Mouse (Mus musculus) heart, embryonic 13.5 days (tissue): ENCODE data around the gene Ms4a14. TPM values are rescaled to one million over a fixed set of nuclear protein-coding genes. Genes with fewer than 3 reads are reported as not detected.
"Not testable (repeated sequence)": the region's sequence is repeated elsewhere in the genome, so short reads cannot be mapped to it uniquely, and the experiment has no call there.

Source experiments
- ATAC-seq: fragments of 200-750 bp; cut with Nextera tagmentation; 2 replicates; pipeline ENCODE4 v1.8.0; 2017; ENCODE audit warnings: moderate TSS enrichment; ENCODE audit not compliant: insufficient number of reproducible peaks, low FRiP score, low TSS enrichment; ENCODE audit errors: extremely low read depth
- H3K27ac ChIP-seq: fragments of 300-500 bp; sonication (generic); replicated peaks from 2 replicates; pipeline ENCODE4 v1.5.1; 2015; ENCODE audit warnings: moderate library complexity, mild to moderate bottlenecking, inconsistent platforms
- H3K27me3 ChIP-seq: fragments of 300-500 bp; sonication (generic); replicated peaks from 2 replicates; pipeline ENCODE4 v1.6.1; 2015; ENCODE audit warnings: mild to moderate bottlenecking, inconsistent platforms
- H3K36me3 ChIP-seq: fragments of 300-500 bp; sonication (generic); 2 replicates; pipeline ENCODE4 v1.6.1; 2015; ENCODE audit warnings: mild to moderate bottlenecking, inconsistent platforms
- H3K4me1 ChIP-seq: fragments of 300-500 bp; sonication (generic); 2 replicates; pipeline ENCODE4 v1.6.1; 2015; ENCODE audit warnings: inconsistent platforms
- H3K4me2 ChIP-seq: fragments of 300-500 bp; sonication (generic); 2 replicates; pipeline ENCODE4 v1.6.1; 2015; ENCODE audit warnings: inconsistent platforms, mild to moderate bottlenecking, moderate library complexity
- H3K4me3 ChIP-seq: fragments of 300-500 bp; sonication (generic); 2 replicates; pipeline ENCODE4 v1.5.1; 2015; ENCODE audit warnings: moderate library complexity, mild to moderate bottlenecking, inconsistent platforms
- H3K9ac ChIP-seq: fragments of 300-500 bp; sonication (generic); 2 replicates; pipeline ENCODE4 v1.6.1; 2015; ENCODE audit warnings: inconsistent platforms, mild to moderate bottlenecking, moderate library complexity
- H3K9me3 ChIP-seq: fragments of 300-500 bp; sonication (generic); 2 replicates; pipeline ENCODE4 v1.6.1; 2016; ENCODE audit warnings: inconsistent platforms
- WGBS: fragments of 180-500 bp; shearing (Covaris S2); methylation state at CpG from one replicate; pipeline ENCODE4 v1.1.7; 2015; ENCODE audit warnings: mixed read lengths; 5-methylcytosine and 5-hydroxymethylcytosine counted together
- polyA plus RNA-seq: library from polyadenylated mRNA; unstranded; fragments of >200 nt; fragmentation: Nextera tagmentation; extraction: Ambion mirVana; gene quantifications from 2 replicates; pipeline ENCODE4 v1.2.1, GENCODE M21; 2015

Gene Ms4a14
- polyA plus RNA-seq, 1 experiment from 2014 or later, result not detected

DNA sequence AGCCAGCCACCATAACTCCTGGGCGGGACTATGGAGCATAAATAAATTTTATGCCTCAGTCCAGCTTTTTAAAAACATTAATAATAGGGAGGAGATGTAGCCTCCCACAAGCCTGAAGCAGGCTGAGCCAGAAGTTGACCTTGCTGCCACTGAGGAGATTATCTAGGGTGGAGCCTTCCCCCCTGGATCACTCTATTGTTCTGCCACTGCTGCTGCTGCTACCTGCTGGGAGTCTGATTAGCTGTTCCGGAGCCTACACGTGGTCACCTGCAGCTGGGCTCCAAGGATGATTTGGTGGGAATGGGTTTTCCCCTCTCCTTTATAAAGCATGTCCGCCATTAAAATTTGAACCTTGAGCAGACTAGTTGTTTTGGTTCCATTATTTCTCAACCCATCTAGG lies 14.7 kb downstream of the Ms4a14 start:
- not testable (repeated sequence) for H3K27ac ChIP-seq, H3K4me2 ChIP-seq, ATAC-seq, H3K4me1 ChIP-seq, H3K4me3 ChIP-seq, H3K27me3 ChIP-seq, H3K9me3 ChIP-seq, H3K36me3 ChIP-seq, H3K9ac ChIP-seq
- WGBS, result 57% methylated on average over 4 of the region's 4 CpGs

DNA sequence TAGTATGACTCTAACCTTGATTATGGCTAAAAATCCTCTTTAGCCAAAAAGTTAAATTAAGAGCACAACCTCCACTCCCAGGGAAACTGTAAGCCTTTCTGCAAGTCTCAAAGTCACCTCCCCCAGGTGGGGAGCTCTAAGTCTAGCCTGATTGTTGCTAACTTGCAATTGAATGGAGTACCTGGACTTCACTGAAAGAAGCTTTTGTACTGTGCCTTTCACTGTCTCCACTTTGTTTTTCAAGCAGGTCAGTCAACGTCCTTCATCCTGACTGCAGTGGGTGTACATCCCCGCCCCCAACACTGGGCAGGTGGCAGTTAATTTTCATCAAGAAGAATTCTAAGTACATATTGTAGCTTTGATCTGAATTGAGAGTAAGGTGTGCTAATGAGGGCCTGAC lies 15.3 kb downstream of the Ms4a14 start:
- Histone ChIP-seq H3K4me2 (no peak overlapping the region), H3K4me1 (no peaks in the 10 kb centered on the region), H3K27me3 (no peaks in the 10 kb centered on the region), H3K9me3 (no peaks in the 10 kb centered on the region), H3K4me3 (no peak overlapping the region), H3K36me3 (no peaks in the 10 kb centered on the region), H3K9ac (no peak overlapping the region), H3K27ac (no peak overlapping the region)
- 56% methylated on average over 2 of the region's 2 CpGs for WGBS
- ATAC-seq, result no peak

DNA sequence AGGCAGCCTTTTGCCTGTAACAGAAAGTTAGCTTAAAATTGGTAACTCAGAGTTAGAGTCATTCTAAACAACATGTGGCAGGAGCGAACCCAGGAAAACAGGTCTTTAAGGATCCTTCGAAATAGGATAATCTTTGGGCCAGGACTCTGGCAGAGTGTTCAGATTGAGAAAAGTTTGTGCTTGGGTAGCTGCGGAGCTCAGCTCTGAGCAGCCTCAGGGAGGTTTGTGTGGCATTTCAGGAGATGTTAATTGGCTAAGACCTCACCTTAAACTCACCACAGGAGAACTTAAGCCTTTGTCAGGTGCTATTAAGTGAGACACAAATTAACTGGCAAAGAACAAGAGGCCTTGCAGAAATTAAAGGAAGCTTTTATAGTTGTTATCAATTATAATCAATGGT lies 20.6 kb downstream of the Ms4a14 start:
- H3K9me3 ChIP-seq, H3K36me3 ChIP-seq, ATAC-seq, H3K27ac ChIP-seq, H3K4me1 ChIP-seq, H3K27me3 ChIP-seq: not testable (repeated sequence)
- WGBS, result 6% methylated on average over 3 of the region's 3 CpGs
- peak overlapping the region; percentile 58 for H3K4me3 ChIP-seq
- peak overlapping the region; percentile 71 for H3K4me2 ChIP-seq
- H3K9ac ChIP-seq, result peak overlapping the region; percentile 69; the same call in 1 of the 2 replicates

DNA sequence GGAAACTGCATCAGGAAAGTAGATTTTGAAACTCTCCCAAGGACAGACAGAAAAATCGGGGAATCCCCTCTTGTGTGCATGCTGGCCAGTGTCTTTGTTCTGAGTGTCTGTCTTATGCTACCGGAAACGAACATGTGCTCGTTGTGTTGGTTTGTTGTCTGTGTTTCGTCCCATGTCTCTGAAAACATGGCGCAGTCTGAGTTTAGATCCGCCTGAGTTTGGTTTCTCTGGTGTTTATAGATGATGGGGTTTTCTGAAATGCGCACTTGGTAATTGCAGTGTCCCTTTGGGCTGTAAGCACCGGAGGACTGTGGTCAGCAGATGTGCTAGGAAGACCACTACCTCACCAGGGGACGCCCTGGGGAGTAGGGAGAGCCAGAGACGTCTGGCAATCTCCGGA lies 21.3 kb downstream of the Ms4a14 start:
- 2% methylated on average over 12 of the region's 12 CpGs for WGBS
- Histone ChIP-seq H3K4me3 (peak overlapping the region; percentile 58), H3K9me3 (no peaks in the 10 kb centered on the region), H3K4me2 (peak overlapping the region; percentile 71), H3K27ac (peak overlapping the region; percentile 29), H3K4me1 (no peaks in the 10 kb centered on the region), H3K9ac (peak overlapping the region; percentile 77), H3K27me3 (no peaks in the 10 kb centered on the region), H3K36me3 (no peaks in the 10 kb centered on the region)
- ATAC-seq, result no peak

DNA sequence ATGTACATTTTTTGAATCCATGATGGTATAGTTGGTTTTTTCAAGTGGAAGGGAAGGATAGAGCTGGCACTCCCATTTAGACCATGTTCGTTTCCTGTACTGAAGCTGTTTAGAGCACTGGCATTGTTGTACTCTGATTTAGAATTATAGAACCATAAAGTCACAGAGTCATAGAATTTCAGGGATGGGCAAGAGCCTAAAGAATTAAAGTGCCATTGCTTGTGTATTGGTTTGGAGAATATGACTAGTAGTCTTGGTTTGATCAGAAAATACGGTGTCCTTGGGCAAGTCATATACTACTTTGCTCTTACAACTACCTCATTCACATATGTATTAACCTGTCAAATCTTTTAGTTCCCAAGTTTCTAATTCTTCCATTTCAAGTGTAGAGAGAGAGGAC lies 30.5 kb downstream of the Ms4a14 start, which contains the start of gene Ms4a5:
TSS of gene Ms4a5 (minus strand) at position 101 of the 400 bp plus-strand sequence.
- no peaks in the 10 kb centered on the region for H3K4me1 ChIP-seq
- 72% methylated on average over 2 of the region's 2 CpGs for WGBS
- no peak for ATAC-seq

DNA sequence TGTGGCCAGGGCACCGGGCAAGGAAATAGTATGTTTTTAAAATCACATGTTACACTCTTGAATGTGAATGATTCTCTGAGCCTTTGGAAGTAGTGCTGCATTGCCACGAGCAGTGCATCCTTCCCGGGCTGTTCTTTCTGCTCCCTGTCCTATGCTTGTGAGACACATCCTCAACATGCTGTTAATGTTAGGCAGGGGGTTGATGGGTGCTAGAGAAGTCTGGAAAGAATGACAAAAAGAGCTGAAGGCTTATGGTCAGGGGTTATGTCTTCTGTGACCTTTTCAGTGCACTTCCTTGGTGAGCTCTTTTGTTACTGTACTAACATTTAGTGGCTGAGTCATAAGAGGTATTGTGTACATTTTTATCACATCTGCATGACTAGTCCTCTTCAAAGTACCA lies 34.0 kb downstream of the Ms4a14 start:
- Histone ChIP-seq H3K27me3 (no peaks in the 10 kb centered on the region), H3K4me1 (no peaks in the 10 kb centered on the region), H3K4me2 (no peak overlapping the region), H3K9ac (no peak overlapping the region), H3K36me3 (no peaks in the 10 kb centered on the region), H3K9me3 (no peaks in the 10 kb centered on the region), H3K27ac (no peak overlapping the region), H3K4me3 (no peak overlapping the region)
- 79% methylated on average over 3 of the region's 3 CpGs for WGBS
- no peak for ATAC-seq

More for the DNA sequence above, 30.5 kb downstream of the Ms4a14 start, which contains the start of gene Ms4a5:
- Histone ChIP-seq H3K27me3 (no peaks in the 10 kb centered on the region), H3K9ac (no peak within 1 kb of the TSS), H3K4me2 (no peak within 1 kb of the TSS), H3K9me3 (no peaks in the 10 kb centered on the region), H3K36me3 (no peaks in the 10 kb centered on the region), H3K27ac (no peak within 1 kb of the TSS), H3K4me3 (no peak within 1 kb of the TSS)

DNA sequence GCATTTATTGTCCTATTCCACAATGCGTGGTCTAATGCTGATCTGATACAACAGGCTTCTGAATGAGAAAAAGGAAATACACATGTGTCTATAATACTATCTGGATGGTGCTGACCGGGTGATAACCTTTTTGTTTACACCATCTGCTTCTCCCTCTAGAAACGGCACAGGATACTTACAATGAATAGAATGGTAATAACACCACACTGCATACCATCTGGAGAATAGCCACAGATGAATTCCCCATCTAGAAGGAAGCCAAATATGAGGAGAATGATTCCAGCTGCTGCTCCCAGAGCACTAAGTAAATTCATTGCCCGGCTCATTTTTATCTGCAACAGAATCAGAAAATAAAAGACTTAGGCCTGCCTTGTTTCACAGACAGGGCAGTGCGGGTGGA lies 37.8 kb downstream of the Ms4a14 start:
- H3K27ac ChIP-seq, result no peak overlapping the region
- no peaks in the 10 kb centered on the region for H3K9me3 ChIP-seq
- H3K9ac ChIP-seq, result no peak overlapping the region
- WGBS, result 58% methylated on average over 5 of the region's 5 CpGs
- H3K4me2 ChIP-seq, result no peak overlapping the region
- no peaks in the 10 kb centered on the region for H3K27me3 ChIP-seq
- H3K4me1 ChIP-seq, result no peaks in the 10 kb centered on the region
- ATAC-seq, result no peak
- H3K36me3 ChIP-seq, result no peaks in the 10 kb centered on the region
- no peak overlapping the region for H3K4me3 ChIP-seq

DNA sequence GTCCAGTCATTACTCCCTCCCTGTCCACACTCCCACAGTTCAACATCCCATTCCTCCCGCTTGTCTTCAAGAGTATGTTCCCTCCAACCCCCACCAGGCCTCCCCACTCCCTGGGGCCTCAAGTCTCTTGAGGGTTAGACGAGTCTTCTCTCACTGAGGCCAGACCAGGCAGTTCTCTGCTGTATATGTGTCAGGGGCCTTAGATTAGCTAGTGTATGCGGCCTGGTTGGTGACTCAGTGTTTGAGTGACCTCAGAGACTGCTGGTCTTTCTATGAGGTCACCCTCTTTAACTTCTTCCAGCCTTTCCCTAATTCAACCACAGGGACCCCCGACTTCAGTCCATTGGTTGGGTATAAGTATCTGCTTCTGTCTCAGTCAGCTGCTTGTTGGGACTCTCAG lies 47.3 kb downstream of the Ms4a14 start:
- Histone ChIP-seq H3K4me1 (no peaks in the 10 kb centered on the region), H3K27me3 (no peaks in the 10 kb centered on the region), H3K4me2 (no peak overlapping the region), H3K9ac (no peak overlapping the region), H3K27ac (no peak overlapping the region), H3K4me3 (no peak overlapping the region), H3K9me3 (no peaks in the 10 kb centered on the region), H3K36me3 (no peaks in the 10 kb centered on the region)
- 65% methylated on average over 4 of the region's 4 CpGs for WGBS
- no peak for ATAC-seq

DNA sequence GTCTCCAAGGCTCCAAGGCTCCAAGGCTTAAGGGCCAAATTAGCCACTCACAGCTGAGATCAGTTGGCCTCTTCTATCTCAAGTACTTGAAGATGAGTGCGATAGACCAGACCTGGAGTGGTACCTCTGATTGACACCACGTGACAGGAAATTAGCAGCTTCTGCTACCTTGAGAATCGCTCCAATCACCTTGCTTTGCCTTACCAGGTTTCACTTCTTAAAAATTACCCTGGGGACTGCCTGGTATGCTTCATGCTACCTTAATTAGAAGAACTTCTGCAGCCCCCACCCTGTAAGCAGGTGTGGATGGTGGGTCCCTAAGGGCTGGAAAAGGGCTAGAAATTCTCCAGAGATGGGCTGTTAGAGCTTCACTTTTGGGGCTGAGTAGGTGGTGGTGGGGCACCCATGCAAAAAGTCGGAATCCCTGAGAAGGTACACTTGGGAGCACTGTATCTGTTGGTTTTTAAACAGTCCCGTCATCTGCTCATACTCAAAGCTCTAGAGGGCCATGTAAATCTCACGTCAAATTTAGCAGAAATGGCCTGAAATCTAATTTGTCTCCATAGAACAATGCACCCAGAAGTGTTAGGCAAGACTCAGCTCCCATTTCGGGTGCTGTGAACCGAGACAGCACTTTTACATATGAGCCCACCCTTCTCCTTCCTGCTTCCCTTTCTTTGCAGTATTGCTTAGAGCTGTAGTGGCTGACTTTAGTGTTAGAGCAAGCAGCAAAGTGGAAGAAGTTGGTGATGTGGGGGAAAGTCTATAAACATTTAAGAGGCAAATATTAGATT lies 48.0 kb downstream of the Ms4a14 start, which contains the start of gene Ms4a1:
TSS of gene Ms4a1 (minus strand) at position 190 of the 794 bp plus-strand sequence.
- no peak for ATAC-seq
- no peak within 1 kb of the TSS for H3K4me2 ChIP-seq
- H3K9ac ChIP-seq, result no peak within 1 kb of the TSS
- 64% methylated on average over 8 of the region's 8 CpGs for WGBS
- no peaks in the 10 kb centered on the region for H3K9me3 ChIP-seq
- H3K4me3 ChIP-seq, result no peak within 1 kb of the TSS
- H3K27me3 ChIP-seq, result no peaks in the 10 kb centered on the region
- no peak within 1 kb of the TSS for H3K27ac ChIP-seq
- H3K4me1 ChIP-seq, result no peaks in the 10 kb centered on the region
- H3K36me3 ChIP-seq, result no peaks in the 10 kb centered on the region

DNA sequence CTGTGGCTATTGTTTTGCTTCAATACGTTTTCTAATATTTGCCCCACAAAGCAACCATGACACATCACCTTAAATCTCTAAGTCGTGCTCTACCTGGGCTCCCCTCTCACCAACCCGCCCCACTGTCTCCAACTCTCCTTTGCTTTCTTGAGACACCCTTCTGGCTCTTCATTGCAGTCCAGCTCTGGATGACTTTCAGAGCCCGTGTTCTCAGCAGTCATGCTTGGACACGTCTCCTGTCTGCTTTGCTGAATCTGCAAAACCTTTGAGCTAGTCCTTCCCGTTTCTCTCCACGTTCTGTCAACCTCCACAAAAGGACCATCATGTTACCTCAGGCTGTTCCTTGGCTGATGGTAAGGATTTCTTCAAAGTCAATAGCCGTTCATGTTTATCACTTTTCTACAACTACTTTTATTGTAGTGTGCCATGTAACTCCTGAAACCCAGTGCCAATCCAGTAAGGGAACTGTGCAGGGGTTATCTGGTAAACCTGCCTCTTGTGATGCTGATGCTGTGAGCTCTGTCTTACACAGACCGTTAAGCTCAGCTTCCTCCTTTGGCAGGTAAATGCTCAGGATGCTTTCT lies 49.6 kb downstream of the Ms4a14 start:
- H3K4me2 ChIP-seq, result no peak overlapping the region
- H3K27me3 ChIP-seq, result no peaks in the 10 kb centered on the region
- 74% methylated on average over 9 of the region's 9 CpGs for WGBS
- no peak overlapping the region for H3K27ac ChIP-seq
- H3K4me3 ChIP-seq, result no peak overlapping the region
- no peaks in the 10 kb centered on the region for H3K36me3 ChIP-seq
- ATAC-seq, result no peak
- H3K9me3 ChIP-seq, result no peaks in the 10 kb centered on the region
- H3K4me1 ChIP-seq, result no peaks in the 10 kb centered on the region
- H3K9ac ChIP-seq, result no peak overlapping the region

DNA sequence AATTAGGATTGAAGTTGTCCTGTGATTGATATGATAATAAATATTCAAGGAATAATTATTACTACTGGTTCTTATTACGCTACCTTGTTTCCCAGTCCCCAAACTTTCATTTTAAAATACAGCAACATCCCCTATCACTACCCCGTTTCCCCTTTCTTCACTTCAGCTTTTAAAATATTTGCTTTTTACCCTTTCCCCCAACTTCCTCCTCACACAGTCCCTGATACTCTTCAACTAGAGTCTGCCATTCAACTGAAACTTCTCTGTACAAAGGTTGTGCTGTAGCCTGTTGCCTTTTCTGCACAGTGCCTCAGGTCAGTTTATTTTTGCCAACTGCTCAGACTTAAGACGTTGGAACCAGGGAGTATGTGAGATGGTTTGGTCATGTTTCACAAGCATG lies 50.7 kb downstream of the Ms4a14 start:
- H3K9me3 ChIP-seq, result no peaks in the 10 kb centered on the region
- no peak overlapping the region for H3K27ac ChIP-seq
- WGBS, result 67% methylated on average over 3 of the region's 3 CpGs
- H3K36me3 ChIP-seq, result no peaks in the 10 kb centered on the region
- H3K4me3 ChIP-seq, result no peak overlapping the region
- H3K4me1 ChIP-seq, result no peaks in the 10 kb centered on the region
- no peak overlapping the region for H3K9ac ChIP-seq
- H3K4me2 ChIP-seq, result no peak overlapping the region
- no peaks in the 10 kb centered on the region for H3K27me3 ChIP-seq
- no peak for ATAC-seq

DNA sequence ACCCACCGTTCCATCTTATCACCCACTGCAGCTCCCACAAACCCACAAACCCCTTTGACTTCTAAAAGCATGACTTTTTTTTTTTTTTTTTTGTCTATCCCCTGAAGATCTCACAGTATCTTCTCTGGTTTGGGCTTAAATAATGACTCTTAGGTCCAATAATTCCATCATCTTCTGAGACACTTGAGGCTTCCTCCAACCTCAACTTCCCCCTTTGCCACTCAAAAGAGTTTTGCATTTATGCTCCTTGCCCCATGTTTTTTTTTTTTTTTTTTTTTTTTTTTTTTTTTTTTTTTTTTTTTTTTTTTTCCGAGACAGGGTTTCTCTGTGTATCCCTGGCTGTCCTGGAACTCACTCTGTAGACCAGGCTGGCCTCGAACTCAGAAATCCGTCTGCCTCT lies 51.3 kb downstream of the Ms4a14 start:
- not testable (repeated sequence) for H3K27me3 ChIP-seq, H3K36me3 ChIP-seq, H3K27ac ChIP-seq, H3K4me2 ChIP-seq, H3K4me1 ChIP-seq, ATAC-seq, H3K4me3 ChIP-seq, H3K9ac ChIP-seq, H3K9me3 ChIP-seq
- WGBS, result 47% methylated on average over 4 of the region's 4 CpGs
